Mouse (Mus musculus): Measurements from ENCODE around the gene Dnah12.
A peak's percentile ranks its signal among the peaks of the same experiment; 100 is the strongest.
"Not testable (repeated sequence)": the region's sequence is repeated elsewhere in the genome, so short reads cannot be mapped to it uniquely, and the experiment has no call there.

Gene Dnah12

GRCm38 (mm10) chr14:26692974-26693373 lies at the start of gene Dnah12:
Dnah12 (plus strand) TSS chr14:26693274.
- no peak for DNase-seq (ENCODE audit: inconsistent age in 2 of 2, low spot score in 1 of 2)

GRCm38 (mm10) chr14:26645989-26646650 lies 47.0 kb upstream of the Dnah12 start:
- no peak for DNase-seq (ENCODE audit: inconsistent age in 2 of 2, low spot score in 1 of 2)

GRCm38 (mm10) chr14:26647811-26648210 lies 45.3 kb upstream of the Dnah12 start:
- DNase-seq (ENCODE audit: inconsistent age in 2 of 2, low spot score in 1 of 2): no peak

DNA sequence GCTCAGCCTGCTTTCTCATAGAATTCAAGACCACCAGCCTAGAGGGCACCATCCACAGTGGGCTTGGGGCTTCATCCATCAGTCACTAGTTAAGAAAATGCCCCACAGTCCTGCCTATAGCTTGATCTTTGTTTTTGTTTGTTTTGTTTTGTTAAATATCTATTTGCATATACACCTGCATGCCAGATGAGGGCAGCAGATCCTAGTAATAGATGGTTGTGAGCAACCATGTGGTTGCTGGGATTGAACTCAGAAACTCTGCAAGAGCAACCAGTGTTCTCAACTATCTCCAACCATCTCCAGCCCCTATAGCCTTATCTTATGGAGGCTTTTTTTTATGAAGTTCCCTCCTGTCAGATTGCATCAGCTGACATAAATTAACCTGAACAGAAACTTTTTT lies 41.2 kb upstream of the Dnah12 start:
- peak in 1 of 2 experiments; percentile 48 for DNase-seq (ENCODE audit: inconsistent age in 2 of 2, low spot score in 1 of 2)

DNA sequence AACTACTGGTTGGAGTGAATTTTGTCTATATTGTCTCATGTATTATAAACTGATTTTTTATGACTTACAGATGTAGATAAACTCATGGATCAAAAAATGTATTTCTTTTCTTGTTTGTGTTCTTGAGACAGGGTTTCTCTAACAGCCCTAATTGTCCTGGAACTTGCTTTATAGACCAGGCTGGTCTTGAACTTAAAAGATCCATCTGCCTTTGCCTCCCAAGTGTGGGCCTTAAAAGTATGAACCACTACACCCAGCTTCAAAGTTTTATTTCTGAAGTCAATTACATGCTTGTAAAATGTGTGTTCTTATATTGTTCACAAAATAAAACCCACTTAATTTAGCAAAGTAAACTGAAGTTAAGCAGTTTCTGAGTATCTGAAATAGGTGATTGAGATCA lies 34.9 kb upstream of the Dnah12 start:
- no peak for DNase-seq (ENCODE audit: inconsistent age in 2 of 2, low spot score in 1 of 2)

GRCm38 (mm10) chr14:26660233-26660632 lies 32.8 kb upstream of the Dnah12 start:
- no peak for DNase-seq (ENCODE audit: inconsistent age in 2 of 2, low spot score in 1 of 2)

DNA sequence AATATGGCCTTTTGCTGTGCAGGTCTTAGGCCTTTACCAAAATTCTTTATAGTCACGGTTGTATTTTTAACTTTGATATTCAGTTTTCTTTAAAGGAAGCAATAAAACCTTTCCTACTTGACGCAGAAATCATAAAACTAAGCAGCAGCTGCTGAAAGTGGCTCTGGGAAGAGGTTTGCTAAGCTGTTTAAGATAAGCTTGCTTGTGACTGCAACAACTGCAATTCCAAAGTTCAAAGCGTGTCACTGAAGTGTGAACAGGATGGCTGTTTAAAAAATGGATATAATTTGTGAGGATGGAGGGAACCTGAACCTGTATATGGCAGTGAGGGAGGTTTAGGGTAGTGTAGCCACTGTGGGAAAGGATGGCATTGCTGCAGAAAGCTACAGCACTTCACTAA lies 31.1 kb upstream of the Dnah12 start:
- no peak for DNase-seq (ENCODE audit: inconsistent age in 2 of 2, low spot score in 1 of 2)

- DNase-seq (ENCODE audit: inconsistent age in 2 of 2, low spot score in 1 of 2): no peak
These were observed 30.6 kb upstream of the Dnah12 start for GRCm38 (mm10) chr14:26662488-26662887.

DNA sequence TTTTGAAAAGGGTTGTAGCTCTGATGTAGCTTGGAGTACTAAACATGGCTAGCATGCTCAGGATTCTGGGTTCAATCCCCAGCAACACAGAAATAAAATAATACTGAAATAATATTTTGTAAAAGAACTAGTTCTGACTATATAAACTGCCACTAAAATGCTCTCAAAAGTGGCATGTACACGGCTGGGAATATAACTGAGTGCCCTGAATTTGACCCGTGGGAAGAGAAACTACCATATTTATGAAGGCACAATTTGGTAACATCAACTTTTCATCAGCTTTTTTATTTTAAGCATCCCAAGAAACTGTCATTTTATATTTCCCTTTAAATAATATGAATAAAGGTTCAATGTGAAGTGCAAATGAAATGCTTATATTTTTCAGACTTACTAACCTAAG lies 29.2 kb upstream of the Dnah12 start:
- DNase-seq (ENCODE audit: inconsistent age in 2 of 2, low spot score in 1 of 2): no peak

- no peak for DNase-seq (ENCODE audit: inconsistent age in 2 of 2, low spot score in 1 of 2)
These were observed 25.1 kb upstream of the Dnah12 start for GRCm38 (mm10) chr14:26667991-26668370.

DNA sequence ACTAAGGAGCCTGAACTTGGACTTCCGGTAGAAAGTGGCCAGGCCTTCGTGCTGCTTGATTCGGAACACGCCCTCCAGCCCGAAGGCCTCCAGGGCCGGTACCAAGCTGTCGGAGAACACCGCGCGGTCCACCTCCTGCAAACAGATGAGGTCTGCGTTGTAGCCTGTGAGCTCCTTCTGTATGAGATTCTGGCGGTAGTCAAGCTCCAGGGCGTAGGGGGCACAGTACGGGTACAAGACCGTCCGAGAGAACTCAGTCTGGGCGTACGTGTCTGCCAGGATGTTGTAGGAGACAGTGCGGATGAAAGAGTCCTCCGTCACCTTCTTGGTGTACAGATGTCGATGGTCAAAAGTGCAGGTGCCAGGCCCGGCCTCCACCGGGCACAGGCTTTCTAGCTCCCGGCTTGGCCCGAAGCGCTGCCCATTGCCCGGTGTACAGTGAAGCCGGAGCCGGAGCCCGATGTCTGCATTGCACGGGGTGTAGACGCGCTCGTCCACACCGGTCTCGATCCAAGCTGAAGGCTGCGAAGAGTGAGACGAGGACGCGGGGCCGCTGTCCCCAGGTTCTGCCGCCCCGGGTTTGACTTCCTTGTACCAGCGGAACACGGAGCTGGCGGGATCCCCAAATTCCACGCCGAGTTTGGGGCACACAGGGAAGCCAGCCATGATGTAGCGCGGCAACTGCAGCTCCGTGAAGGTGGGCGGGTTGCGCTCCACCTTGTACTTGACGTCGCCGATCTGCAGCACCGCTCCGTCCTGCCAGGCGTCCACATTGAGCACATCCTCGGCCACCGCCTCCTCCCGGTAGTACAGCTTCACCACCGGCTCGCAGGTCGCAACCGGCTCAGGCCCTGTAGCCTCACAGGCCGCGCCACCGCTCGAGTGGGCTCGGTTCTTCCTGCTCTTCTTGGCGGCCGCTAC lies 24.4 kb upstream of the Dnah12 start:
- peak; percentile 33 to 74 for DNase-seq (ENCODE audit: inconsistent age in 2 of 2, low spot score in 1 of 2)

GRCm38 (mm10) chr14:26669292-26670073 lies 23.6 kb upstream of the Dnah12 start, which contains the start of gene Pde12:
Pde12 (minus strand) TSS chr14:26669883.
- peak; percentile 91 to 98 for DNase-seq (ENCODE audit: inconsistent age in 2 of 2, low spot score in 1 of 2)

DNA sequence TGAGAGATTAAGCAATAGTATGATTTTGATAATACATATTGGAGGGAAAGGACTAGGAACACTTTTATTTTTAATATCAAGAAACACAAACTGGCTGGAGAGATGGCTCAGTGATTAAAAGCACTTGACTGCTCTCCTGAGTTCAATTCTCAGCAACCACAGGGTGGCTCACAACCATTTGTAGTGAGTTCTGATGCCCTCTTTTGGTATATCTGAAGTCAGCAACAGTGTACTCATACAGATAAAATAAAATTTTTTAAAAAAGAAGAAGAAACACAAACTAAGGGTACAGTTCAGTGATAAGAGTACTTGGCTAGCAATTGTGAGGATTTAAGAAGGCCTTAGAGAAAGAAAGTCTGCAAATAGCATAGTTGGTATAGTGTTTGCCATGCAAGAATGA lies 22.1 kb upstream of the Dnah12 start:
- no peak for DNase-seq (ENCODE audit: inconsistent age in 2 of 2, low spot score in 1 of 2)

GRCm38 (mm10) chr14:26671870-26672615 lies 21.0 kb upstream of the Dnah12 start:
- not testable (repeated sequence) for DNase-seq (ENCODE audit: inconsistent age in 2 of 2, low spot score in 1 of 2)

DNA sequence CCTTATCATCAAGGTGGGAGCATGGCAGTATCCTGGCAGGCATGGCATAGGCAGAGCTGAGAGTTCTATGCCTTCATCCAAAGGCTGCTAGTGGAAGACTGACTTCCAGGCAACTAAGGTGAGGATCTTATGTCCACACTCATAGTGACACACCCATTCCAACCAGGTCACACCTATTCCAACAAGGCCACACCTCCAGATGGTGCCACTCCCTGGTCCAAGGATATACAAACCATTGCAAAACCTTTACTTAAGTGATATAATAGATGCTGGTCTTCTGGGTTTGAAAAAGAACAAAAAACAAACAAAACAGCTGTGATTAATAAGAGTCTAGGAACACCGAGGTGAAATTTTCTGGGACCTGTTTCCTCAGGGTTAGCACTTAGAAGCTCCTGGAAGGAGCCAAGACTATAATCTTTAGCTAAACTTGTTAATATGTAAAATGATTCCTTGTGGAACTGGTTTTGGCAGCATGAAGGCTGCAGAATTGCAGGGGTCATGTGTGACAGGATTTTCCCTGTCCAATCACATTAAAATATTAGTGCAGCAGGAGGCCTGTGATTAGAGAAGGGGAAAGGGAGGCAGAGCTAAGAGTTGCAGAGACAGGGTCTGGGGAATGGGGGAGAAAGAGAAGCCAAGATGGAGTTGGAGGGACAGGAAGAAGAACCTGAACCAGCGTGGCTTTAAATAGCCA lies 18.5 kb upstream of the Dnah12 start:
- DNase-seq (ENCODE audit: inconsistent age in 2 of 2, low spot score in 1 of 2): not testable (repeated sequence)

DNA sequence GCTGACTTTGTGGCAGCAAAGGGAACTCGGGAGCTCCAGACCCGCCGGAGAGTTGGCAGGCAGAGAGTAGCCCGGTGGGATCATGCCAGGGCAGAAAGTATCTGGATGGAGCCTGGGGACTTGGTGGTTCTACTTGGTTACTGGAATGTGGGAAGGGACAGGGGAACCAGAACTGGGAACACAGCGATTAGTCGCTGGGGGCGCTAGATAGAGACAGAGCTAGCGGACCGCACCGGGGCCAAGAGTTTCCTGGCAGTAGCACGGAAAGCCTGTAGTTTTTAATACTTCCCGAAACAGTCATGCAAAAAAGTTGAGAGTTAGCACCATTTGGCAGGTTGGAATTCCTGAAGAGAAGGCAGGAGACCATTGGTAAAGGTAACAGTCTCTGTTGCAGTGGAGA lies 17.7 kb upstream of the Dnah12 start:
- DNase-seq (ENCODE audit: inconsistent age in 2 of 2, low spot score in 1 of 2): peak; percentile 18 to 51

DNA sequence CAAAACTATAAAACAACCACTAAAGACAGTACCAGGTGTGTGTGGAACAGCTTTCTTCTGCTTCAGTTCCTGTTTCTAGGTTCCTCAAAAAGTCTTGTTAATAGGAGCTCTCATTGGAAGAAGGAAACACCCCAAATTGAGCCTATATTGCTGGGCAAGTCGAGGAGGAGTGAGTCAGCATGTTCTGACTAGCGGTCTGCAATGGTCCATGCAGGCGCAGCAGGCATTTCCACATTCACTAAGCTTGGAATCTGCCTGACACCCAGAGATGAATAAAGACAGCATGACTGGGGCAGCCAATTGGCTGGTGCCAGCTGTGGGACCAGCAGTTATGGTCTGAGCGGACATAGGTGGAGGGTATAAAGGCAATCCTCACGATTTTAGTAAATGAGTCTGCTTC lies 17.3 kb upstream of the Dnah12 start:
- no peak for DNase-seq (ENCODE audit: inconsistent age in 2 of 2, low spot score in 1 of 2)

DNA sequence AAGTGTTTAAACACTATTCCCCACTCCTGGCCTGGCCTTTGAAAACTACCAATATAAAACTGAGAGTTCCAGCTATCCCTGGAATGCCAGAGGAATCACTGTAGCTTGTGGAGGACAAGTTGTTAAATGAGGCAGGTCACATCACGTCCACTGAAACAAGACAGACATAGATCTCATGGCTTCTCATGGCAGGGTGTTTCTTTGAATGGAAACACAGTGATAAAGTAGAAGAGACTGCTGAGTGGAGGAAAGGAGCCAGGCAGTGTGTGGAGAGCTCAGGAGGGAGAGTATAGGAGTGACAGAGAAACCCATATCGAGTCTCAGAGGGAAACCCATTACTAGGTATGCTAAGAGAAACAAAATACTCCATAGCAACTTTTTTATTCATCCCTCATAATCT lies 2.3 kb upstream of the Dnah12 start:
- no peak for DNase-seq (ENCODE audit: inconsistent age in 2 of 2, low spot score in 1 of 2)

GRCm38 (mm10) chr14:26691363-26691762 lies 1.7 kb upstream of the Dnah12 start:
- no peak for DNase-seq (ENCODE audit: inconsistent age in 2 of 2, low spot score in 1 of 2)

DNA sequence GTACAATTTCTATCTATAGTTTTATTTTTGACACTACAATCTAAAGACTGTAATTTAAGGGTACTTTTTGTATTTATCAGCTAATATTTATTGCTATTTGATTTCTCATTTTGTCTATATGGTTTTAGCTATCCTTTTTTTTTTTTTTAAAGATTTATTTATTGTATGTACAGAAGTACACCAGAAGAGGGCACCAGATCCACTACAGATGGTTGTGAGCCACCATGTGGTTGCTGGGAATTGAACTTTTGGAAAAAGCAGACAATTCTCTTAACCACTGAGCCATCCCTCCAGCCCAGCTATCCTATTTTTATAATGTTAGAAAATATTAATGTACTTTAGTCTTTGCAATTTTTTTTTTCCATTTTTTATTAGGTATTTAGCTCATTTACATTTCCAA lies 4.8 kb downstream of the Dnah12 start:
- no peak for DNase-seq (ENCODE audit: inconsistent age in 2 of 2, low spot score in 1 of 2)

All from adrenal gland, adult (tissue).